Mouse (Mus musculus): Measurements from ENCODE around the gene Crygb. TPM values are rescaled to one million over a fixed set of nuclear protein-coding genes. Genes with fewer than 3 reads are reported as not detected.
"Not testable (repeated sequence)": the region's sequence is repeated elsewhere in the genome, so short reads cannot be mapped to it uniquely, and the experiment has no call there.

Gene Crygb
- polyA plus RNA-seq, 2 experiments = not detected

- Histone ChIP-seq H3K27ac (no peak overlapping the region), H3K27me3 (ENCODE audit: control insufficient read depth, insufficient read depth, low read length) (no peaks in the 10 kb centered on the region), H3K4me1 (replicated peaks; ENCODE audit: control insufficient read depth in 2 of 2, insufficient read depth in 2 of 2, low read length in 1 of 2) (no peaks in the 10 kb centered on the region), H3K9me3 (ENCODE audit: control insufficient read depth, low read length) (no peaks in the 10 kb centered on the region), H3K4me2 (ENCODE audit: low read depth) (no peak overlapping the region), H3K4me3 (ENCODE audit: insufficient read depth in 1 of 2, low read depth in 2 of 2, low read length in 2 of 2) (no peak overlapping the region), H3K36me3 (replicated peaks; ENCODE audit: control insufficient read depth, insufficient read depth, low read depth) (no peaks in the 10 kb centered on the region), H3K9ac (replicated peaks) (no peak overlapping the region)
- WGBS (ENCODE audit: insufficient replicate concordance) = 57% methylated on average over 7 of the region's 7 CpGs
- DNase-seq (ENCODE audit: low read depth in 3 of 3, low spot score in 3 of 3) = no peak
- TF ChIP-seq CTCF (IDR thresholded peaks at IDR 0.05; ENCODE audit: low read depth) = no peak
- no peak for TF ChIP-seq EP300 (IDR thresholded peaks at IDR 0.05; ENCODE audit: low read depth)
- ATAC-seq (ENCODE audit: insufficient read depth) = no peak
Measured at GRCm38 (mm10) chr1:65051696-65052095, 30.4 kb downstream of the Crygb start.

DNA sequence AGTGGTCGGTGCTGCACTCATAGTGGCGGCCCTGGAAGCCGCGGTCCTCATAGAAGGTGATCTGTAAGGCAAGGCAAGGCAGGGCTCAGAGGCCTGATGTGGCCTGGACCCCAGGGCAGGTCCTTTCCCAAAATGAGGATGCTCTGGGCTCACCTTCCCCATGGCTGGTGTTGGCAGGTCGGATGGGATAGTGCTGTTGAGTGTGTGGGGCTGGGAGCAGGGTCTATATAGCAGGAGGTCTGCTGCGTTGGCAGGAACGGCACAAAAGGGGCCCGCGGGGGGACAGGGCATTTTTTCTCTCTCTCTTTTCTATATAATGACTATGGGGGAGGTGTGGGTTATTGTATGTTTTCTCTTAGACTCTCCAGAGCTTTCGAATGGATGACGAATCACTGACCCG is 31.1 kb downstream of the Crygb start, which contains the start of gene Cryge:
Gene Cryge (minus strand): TSS at position 198 of the 400 bp plus-strand sequence.
- not testable (repeated sequence) for H3K9ac ChIP-seq (replicated peaks); H3K4me2 ChIP-seq (ENCODE audit: low read depth); H3K27ac ChIP-seq; H3K36me3 ChIP-seq (replicated peaks; ENCODE audit: control insufficient read depth, insufficient read depth, low read depth); H3K27me3 ChIP-seq (ENCODE audit: control insufficient read depth, insufficient read depth, low read length); H3K4me1 ChIP-seq (replicated peaks; ENCODE audit: control insufficient read depth in 2 of 2, insufficient read depth in 2 of 2, low read length in 1 of 2); DNase-seq (ENCODE audit: low read depth in 3 of 3, low spot score in 3 of 3); H3K9me3 ChIP-seq (ENCODE audit: control insufficient read depth, low read length); H3K4me3 ChIP-seq (ENCODE audit: insufficient read depth in 1 of 2, low read depth in 2 of 2, low read length in 2 of 2); ATAC-seq (ENCODE audit: insufficient read depth)
- WGBS (ENCODE audit: insufficient replicate concordance) = 82% methylated on average over 10 of the region's 12 CpGs

- ATAC-seq (ENCODE audit: insufficient read depth) (no peak), DNase-seq (ENCODE audit: low read depth in 3 of 3, low spot score in 3 of 3) (no peak)
- Histone ChIP-seq H3K36me3 (replicated peaks; ENCODE audit: control insufficient read depth, insufficient read depth, low read depth) (no peaks in the 10 kb centered on the region), H3K4me2 (ENCODE audit: low read depth) (no peak overlapping the region), H3K4me1 (replicated peaks; ENCODE audit: control insufficient read depth in 2 of 2, insufficient read depth in 2 of 2, low read length in 1 of 2) (no peaks in the 10 kb centered on the region), H3K9me3 (ENCODE audit: control insufficient read depth, low read length) (no peaks in the 10 kb centered on the region), H3K27me3 (ENCODE audit: control insufficient read depth, insufficient read depth, low read length) (no peaks in the 10 kb centered on the region), H3K27ac (no peak overlapping the region), H3K4me3 (ENCODE audit: insufficient read depth in 1 of 2, low read depth in 2 of 2, low read length in 2 of 2) (no peak overlapping the region), H3K9ac (replicated peaks) (no peak overlapping the region)
- TF ChIP-seq EP300 (IDR thresholded peaks at IDR 0.05; ENCODE audit: low read depth) (no peak), CTCF (IDR thresholded peaks at IDR 0.05; ENCODE audit: low read depth) (no peak)
- WGBS (ENCODE audit: insufficient replicate concordance) = 54% methylated on average over 12 of the region's 12 CpGs
Measured at GRCm38 (mm10) chr1:65048781-65049180, 33.3 kb downstream of the Crygb start.

- Histone ChIP-seq H3K4me2 (ENCODE audit: low read depth) (no peak overlapping the region), H3K36me3 (replicated peaks; ENCODE audit: control insufficient read depth, insufficient read depth, low read depth) (no peaks in the 10 kb centered on the region), H3K4me1 (replicated peaks; ENCODE audit: control insufficient read depth in 2 of 2, insufficient read depth in 2 of 2, low read length in 1 of 2) (no peaks in the 10 kb centered on the region), H3K27me3 (ENCODE audit: control insufficient read depth, insufficient read depth, low read length) (no peaks in the 10 kb centered on the region), H3K9ac (replicated peaks) (no peak overlapping the region), H3K27ac (no peak overlapping the region), H3K9me3 (ENCODE audit: control insufficient read depth, low read length) (no peaks in the 10 kb centered on the region), H3K4me3 (ENCODE audit: insufficient read depth in 1 of 2, low read depth in 2 of 2, low read length in 2 of 2) (no peak overlapping the region)
- 32% methylated on average over 8 of the region's 8 CpGs for WGBS (ENCODE audit: insufficient replicate concordance)
- no peak for ATAC-seq (ENCODE audit: insufficient read depth)
- no peak for TF ChIP-seq EP300 (IDR thresholded peaks at IDR 0.05; ENCODE audit: low read depth)
- peak; percentile 50 for TF ChIP-seq CTCF (IDR thresholded peaks at IDR 0.05; ENCODE audit: low read depth)
- DNase-seq (ENCODE audit: low read depth in 3 of 3, low spot score in 3 of 3) = no peak
Measured at GRCm38 (mm10) chr1:65046401-65047109, 35.5 kb downstream of the Crygb start.

DNA sequence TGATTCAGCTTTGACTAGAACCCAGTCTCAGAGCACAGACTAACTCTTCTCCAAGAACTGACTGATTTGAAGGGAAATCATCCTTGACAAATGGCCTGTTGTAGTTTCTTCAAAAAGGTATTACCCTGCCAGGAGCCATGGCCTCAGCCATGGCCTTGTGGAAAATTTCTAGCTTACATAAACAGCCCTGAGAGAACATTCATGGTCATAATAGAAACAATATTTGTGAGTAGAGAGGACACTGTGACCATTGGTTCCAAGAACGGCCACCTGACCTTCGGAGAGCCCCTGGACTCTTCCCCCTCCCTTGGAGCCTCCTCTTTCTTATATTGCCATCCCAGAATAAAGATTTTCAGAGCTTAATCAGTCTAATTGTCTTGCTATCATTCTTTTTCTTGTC is 38.7 kb downstream of the Crygb start:
- Histone ChIP-seq H3K27me3 (ENCODE audit: control insufficient read depth, insufficient read depth, low read length) (no peaks in the 10 kb centered on the region), H3K9me3 (ENCODE audit: control insufficient read depth, low read length) (no peaks in the 10 kb centered on the region), H3K36me3 (replicated peaks; ENCODE audit: control insufficient read depth, insufficient read depth, low read depth) (no peaks in the 10 kb centered on the region), H3K4me2 (ENCODE audit: low read depth) (no peak overlapping the region), H3K4me1 (replicated peaks; ENCODE audit: control insufficient read depth in 2 of 2, insufficient read depth in 2 of 2, low read length in 1 of 2) (no peaks in the 10 kb centered on the region), H3K9ac (replicated peaks) (no peak overlapping the region), H3K4me3 (ENCODE audit: insufficient read depth in 1 of 2, low read depth in 2 of 2, low read length in 2 of 2) (no peak overlapping the region), H3K27ac (no peak overlapping the region)
- DNase-seq (ENCODE audit: low read depth in 3 of 3, low spot score in 3 of 3) = no peak
- WGBS (ENCODE audit: insufficient replicate concordance) = 65% methylated on average over 2 of the region's 2 CpGs
- TF ChIP-seq EP300 (IDR thresholded peaks at IDR 0.05; ENCODE audit: low read depth) (no peak), CTCF (IDR thresholded peaks at IDR 0.05; ENCODE audit: low read depth) (no peak)
- ATAC-seq (ENCODE audit: insufficient read depth) = no peak

Measured in liver, embryonic 14.5 days (tissue).